Mouse (Mus musculus) lung, postnatal 25 days (tissue): ENCODE data around the gene Alkbh6.

Source experiments
- DNase-seq: peaks from one replicate; pipeline ENCODE4 v3.0.0; 2022; ENCODE audit warnings: low spot score

Alkbh6 gene

GRCm38 (mm10) chr7:30295103-30295502 is 13.4 kb upstream of the Alkbh6 start:
- no peak for DNase-seq

GRCm38 (mm10) chr7:30296816-30297215 is 11.7 kb upstream of the Alkbh6 start:
- no peak for DNase-seq

GRCm38 (mm10) chr7:30297266-30297665 is 11.3 kb upstream of the Alkbh6 start:
- no peak for DNase-seq

GRCm38 (mm10) chr7:30300914-30301313 is 7.6 kb upstream of the Alkbh6 start:
- DNase-seq: no peak

- no peak for DNase-seq
Measured at GRCm38 (mm10) chr7:30306083-30306779, 2.3 kb upstream of the Alkbh6 start.

GRCm38 (mm10) chr7:30309395-30310129 is 1.0 kb downstream of the Alkbh6 start:
- no peak for DNase-seq

GRCm38 (mm10) chr7:30310136-30310535 is 1.6 kb downstream of the Alkbh6 start:
- DNase-seq: no peak

- no peak for DNase-seq
Measured at GRCm38 (mm10) chr7:30313666-30314320, 5.3 kb downstream of the Alkbh6 start.

- DNase-seq: no peak
Measured at GRCm38 (mm10) chr7:30314721-30315155, 6.2 kb downstream of the Alkbh6 start, which contains the start of gene Syne4. Gene Syne4 (plus strand): TSS chr7:30314807.

- DNase-seq: no peak
Measured at GRCm38 (mm10) chr7:30315559-30316529, 7.3 kb downstream of the Alkbh6 start.

GRCm38 (mm10) chr7:30318142-30318541 is 9.6 kb downstream of the Alkbh6 start:
- DNase-seq: no peak

GRCm38 (mm10) chr7:30320946-30321345 is 12.4 kb downstream of the Alkbh6 start:
- DNase-seq: no peak

- DNase-seq: peak; percentile 82
Measured at GRCm38 (mm10) chr7:30321539-30322284, 13.2 kb downstream of the Alkbh6 start, which contains the start of gene E130208F15Rik. Gene E130208F15Rik (plus strand): TSS chr7:30321740.

GRCm38 (mm10) chr7:30322285-30322667 is 13.8 kb downstream of the Alkbh6 start:
- peak; percentile 99 for DNase-seq

GRCm38 (mm10) chr7:30322865-30323264 is 14.3 kb downstream of the Alkbh6 start:
- no peak for DNase-seq

- no peak for DNase-seq
Measured at GRCm38 (mm10) chr7:30323795-30324194, 15.3 kb downstream of the Alkbh6 start, which contains the start of gene Sdhaf1. Gene Sdhaf1 (minus strand): TSS chr7:30323895.

- DNase-seq: no peak
Measured at GRCm38 (mm10) chr7:30324300-30324944, 15.9 kb downstream of the Alkbh6 start.

- DNase-seq: peak; percentile 27
Measured at GRCm38 (mm10) chr7:30325364-30325763, 16.8 kb downstream of the Alkbh6 start.

GRCm38 (mm10) chr7:30326427-30326826 is 17.9 kb downstream of the Alkbh6 start:
- no peak for DNase-seq

GRCm38 (mm10) chr7:30327140-30327539 is 18.6 kb downstream of the Alkbh6 start:
- DNase-seq: no peak
